Mouse (Mus musculus) thymus, postnatal 36 days (tissue): Measurements from ENCODE around the gene Cyp2g1.
"Not testable (repeated sequence)": the region's sequence is repeated elsewhere in the genome, so short reads cannot be mapped to it uniquely, and the experiment has no call there.

Source experiments
- DNase-seq, 2 experiments: peaks; one replicate each; pipeline ENCODE4 v3.0.0; 2022; ENCODE audit warnings: mixed read lengths in 2 of 2

Gene Cyp2g1

DNA sequence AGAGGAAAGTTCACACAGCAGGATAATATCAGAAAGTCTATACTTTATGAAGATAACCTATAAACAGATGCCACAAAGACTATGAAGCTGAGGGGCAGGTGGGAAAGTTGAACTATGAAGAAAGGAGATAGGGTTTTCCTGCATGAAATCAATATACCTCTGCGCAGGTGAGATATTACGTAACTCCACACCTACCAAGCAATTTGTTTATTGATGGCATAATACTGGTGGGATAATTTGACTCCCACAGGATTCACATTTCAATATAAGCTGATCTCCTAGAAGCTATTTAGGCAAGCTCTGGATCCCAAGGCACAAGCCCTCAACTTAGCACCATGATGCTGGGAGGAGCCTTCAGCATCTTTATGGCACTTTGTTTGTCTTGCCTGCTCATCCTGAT lies at the start of gene Cyp2g1:
Gene Cyp2g1, plus strand, starts transcription at position 301 of the 400 bp plus-strand sequence.
- no peak for DNase-seq

DNA sequence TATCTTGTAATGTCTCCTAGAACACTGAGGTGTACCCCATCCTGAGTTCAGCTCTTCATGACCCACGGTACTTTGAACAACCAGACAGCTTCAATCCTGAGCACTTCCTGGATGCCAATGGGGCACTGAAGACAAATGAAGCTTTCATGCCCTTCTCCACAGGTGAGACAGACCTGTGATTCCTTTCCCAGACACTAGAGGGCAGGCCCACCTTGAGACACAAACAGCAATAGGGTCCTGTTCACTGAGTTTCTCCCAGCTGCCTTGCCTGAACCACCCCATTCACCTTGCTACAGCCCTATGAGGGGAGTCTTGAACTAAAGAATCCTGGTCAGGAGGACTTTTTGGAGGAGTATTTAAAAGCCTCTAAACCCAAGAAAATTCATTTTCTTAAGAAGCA lies 41.6 kb upstream of the Cyp2g1 start:
- DNase-seq: no peak

GRCm38 (mm10) chr7:26769881-26770470 lies 38.7 kb upstream of the Cyp2g1 start:
- no peak for DNase-seq

DNA sequence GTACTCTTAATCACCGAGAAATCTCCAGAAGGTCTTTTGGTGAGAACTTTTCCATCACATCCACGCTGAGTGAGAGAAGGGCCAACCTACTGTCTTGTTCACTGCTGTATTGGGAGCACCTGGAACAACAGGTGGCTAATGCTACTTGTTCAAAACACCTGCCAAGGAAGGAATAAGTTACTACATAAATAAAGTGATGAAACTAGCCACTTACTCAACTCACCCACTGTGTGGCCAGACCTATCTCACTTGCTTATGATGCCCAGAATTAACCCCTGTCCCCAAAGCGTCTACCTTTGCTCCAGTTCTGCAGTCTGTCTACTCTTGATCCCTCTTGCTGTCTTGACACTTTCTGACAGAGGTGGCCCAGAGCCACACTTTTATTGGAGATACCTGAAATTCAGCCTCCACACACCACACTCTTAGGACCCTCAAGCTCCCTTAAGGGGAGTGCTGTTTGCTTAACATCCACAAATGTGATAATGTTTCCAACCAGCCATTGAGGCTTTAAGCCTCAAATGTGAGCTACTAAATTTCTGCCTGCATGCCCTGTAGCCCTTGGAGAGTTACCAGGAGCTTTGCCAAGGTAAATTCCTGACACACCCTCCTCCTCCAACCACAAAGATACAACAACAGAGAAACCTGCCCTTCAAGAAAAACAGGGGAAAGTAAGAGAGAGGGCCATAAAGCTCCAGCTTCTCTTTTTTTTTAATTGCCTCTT lies 35.7 kb upstream of the Cyp2g1 start:
- DNase-seq: no peak

- no peak for DNase-seq
Observed at GRCm38 (mm10) chr7:26775866-26776265, 32.8 kb upstream of the Cyp2g1 start.

- no peak for DNase-seq
Observed at GRCm38 (mm10) chr7:26777806-26778205, 30.9 kb upstream of the Cyp2g1 start.

- no peak for DNase-seq
Observed at GRCm38 (mm10) chr7:26778474-26778873, 30.2 kb upstream of the Cyp2g1 start.

GRCm38 (mm10) chr7:26779799-26780416 lies 28.8 kb upstream of the Cyp2g1 start:
- no peak for DNase-seq

GRCm38 (mm10) chr7:26780510-26780909 lies 28.2 kb upstream of the Cyp2g1 start:
- no peak for DNase-seq

GRCm38 (mm10) chr7:26780998-26781766 lies 27.5 kb upstream of the Cyp2g1 start:
- DNase-seq: no peak

- no peak for DNase-seq
Observed at GRCm38 (mm10) chr7:26781767-26782131, 26.9 kb upstream of the Cyp2g1 start.

- no peak for DNase-seq
Observed at GRCm38 (mm10) chr7:26783163-26783562, 25.5 kb upstream of the Cyp2g1 start.

DNA sequence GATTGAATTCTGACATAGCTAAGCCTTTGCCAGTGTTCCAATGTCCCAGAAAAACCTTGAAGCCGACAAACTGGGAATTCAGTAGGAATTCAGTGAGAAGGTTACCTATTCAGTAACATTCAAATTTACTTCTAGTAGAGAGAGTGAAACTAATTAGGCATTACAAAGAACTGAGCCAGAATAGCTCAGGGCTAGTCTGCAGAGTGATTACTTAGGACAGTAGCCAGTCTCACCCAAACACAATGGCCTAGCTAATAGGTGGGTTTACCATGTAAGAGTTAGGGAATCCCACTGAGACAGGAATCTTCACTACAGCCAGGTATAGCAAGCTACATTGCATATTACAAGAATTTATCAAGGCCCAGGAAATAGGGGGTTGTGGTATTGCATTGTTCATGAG lies 22.7 kb upstream of the Cyp2g1 start:
- not testable (repeated sequence) for DNase-seq

- no peak for DNase-seq
Observed at GRCm38 (mm10) chr7:26789984-26790383, 18.7 kb upstream of the Cyp2g1 start.

DNA sequence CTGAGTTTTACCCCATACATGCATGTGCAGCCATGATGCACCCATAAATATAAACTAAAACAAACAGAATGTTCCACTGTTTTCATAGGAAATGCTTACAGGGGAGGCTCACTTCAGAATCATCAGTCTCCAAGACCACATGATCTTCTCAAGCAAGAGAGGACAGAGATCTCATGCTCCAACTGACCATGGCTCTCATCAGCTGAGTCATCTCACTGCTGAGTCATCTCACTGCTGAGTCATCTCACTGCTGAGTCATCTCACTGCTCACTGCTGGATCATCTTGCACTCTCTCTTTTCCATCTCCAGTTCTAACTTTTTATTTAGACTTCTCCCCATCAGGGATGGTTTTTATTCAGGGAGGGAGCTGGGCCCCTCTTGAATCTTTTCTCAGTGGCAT lies 8.6 kb upstream of the Cyp2g1 start:
- DNase-seq: no peak

DNA sequence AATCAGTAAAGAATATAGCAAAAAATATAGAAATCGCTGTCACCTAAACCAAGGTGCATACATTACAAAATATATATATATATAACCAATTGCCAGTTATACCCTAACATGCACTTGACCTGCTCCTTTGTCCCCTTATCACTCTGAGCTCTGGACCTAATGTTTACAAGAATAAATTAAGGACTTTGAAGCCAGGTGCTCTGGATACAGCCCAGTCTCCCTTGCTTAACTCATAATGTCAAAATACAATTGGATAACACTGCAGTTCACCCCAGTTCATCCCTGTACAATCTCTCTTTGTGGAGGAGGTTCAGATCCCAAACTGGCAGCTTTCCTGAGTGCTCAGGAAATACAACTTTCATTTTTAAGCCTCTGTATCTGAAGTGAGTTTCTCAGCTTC lies 7.7 kb upstream of the Cyp2g1 start:
- DNase-seq: no peak

GRCm38 (mm10) chr7:26831556-26832292 lies 23.0 kb downstream of the Cyp2g1 start:
- not testable (repeated sequence) for DNase-seq

DNA sequence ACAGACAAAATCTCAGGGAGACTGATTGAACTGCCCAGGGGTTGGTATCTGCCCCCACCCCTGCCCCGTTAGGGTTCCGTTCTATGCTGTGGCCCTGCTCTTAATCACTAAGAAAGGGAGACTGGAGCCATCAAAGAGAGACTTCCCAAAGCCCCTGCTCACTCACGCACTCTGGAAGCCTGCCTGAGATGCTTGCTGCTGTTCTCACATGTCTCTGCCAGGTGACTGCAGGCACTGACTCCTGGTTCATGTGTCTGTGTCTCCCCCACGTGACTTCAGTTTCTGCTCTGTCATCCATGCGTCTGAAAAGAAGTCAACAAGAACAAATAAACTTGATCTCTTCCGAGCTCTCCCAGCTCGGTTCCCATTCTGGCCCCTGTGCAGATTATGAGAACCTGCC lies 24.0 kb downstream of the Cyp2g1 start:
- not testable (repeated sequence) for DNase-seq

DNA sequence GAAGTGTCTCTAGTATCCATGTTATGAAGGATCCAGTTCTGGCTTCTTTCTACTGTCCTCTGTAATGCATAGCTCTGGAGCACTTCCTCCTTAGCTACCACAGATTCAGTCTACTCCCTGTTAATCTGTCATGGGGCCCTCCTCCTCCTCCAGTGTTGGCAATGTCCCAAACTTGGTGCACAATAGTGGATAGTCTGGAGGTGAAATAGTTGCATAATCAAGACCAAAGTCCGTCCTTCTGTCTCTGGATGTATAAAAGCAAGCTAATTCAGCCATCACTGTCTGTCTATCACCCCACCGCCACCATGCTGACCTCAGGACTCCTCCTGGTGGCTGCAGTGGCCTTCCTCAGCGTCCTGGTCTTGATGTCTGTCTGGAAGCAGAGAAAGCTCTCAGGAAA lies 26.4 kb downstream of the Cyp2g1 start, which contains the start of gene Cyp2a5:
Gene Cyp2a5, plus strand, starts transcription at position 247 of the 400 bp plus-strand sequence.
- DNase-seq: not testable (repeated sequence)

- not testable (repeated sequence) for DNase-seq
Observed at GRCm38 (mm10) chr7:26843400-26843799, 34.7 kb downstream of the Cyp2g1 start.

DNA sequence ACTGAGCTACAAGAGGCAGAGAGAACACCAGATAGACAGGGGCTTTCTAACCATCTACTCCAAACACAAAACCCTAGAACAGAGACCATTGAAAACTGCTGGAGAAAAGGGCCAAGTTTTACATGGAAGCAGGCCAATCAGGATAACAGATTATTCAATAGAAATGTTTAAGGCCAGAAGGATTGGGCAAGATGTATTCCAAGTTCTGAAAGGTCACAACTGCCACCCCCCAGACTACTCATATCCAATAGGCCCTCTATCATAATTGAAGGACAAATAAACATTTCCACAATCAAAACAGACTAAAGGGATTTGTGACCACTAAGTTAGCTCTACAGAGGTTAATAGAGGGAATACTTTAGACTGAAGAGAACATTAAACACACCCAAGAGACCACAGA lies 41.4 kb downstream of the Cyp2g1 start:
- DNase-seq: not testable (repeated sequence)
